Mouse (Mus musculus): ENCODE results near the gene Micall1. TPM values are rescaled to one million over a fixed set of nuclear protein-coding genes. Genes with fewer than 3 reads are reported as not detected.

The Micall1 gene
- 24.9 TPM for polyA plus RNA-seq (2017; shearing (Covaris generic))

GRCm38 (mm10) chr15:79108421-79109320, at the start of gene Micall1:
Gene Micall1, plus strand, starts transcription at chr15:79108898.

GRCm38 (mm10) chr15:79062376-79063159, 46.1 kb upstream of the Micall1 start, which contains the start of gene Ankrd54:
Gene Ankrd54, minus strand, starts transcription at chr15:79062893.

GRCm38 (mm10) chr15:79074913-79075532, 33.7 kb upstream of the Micall1 start, which contains the start of gene Eif3l:
Gene Eif3l, plus strand, starts transcription at chr15:79075179.

GRCm38 (mm10) chr15:79140866-79141565, 32.3 kb downstream of the Micall1 start, which contains the start of the genes Polr2f and 1700088E04Rik:
Gene Polr2f, plus strand, starts transcription at chr15:79141009.
Gene 1700088E04Rik, minus strand, starts transcription at chr15:79141253.

GRCm38 (mm10) chr15:79165140-79165539, 56.4 kb downstream of the Micall1 start, which contains the start of gene Sox10:
Gene Sox10, minus strand, starts transcription at chr15:79165240.

Other genes starting within 250 kb of the Micall1 start
- gene Gga1, start 231.7 kb upstream of the Micall1 start, polyA plus RNA-seq (2017; shearing (Covaris generic)) = 56.7 TPM
- 0.60 TPM for gene Gm49510, start 209.2 kb upstream of the Micall1 start, polyA plus RNA-seq (2017; shearing (Covaris generic))
- gene Sh3bp1, start 209.1 kb upstream of the Micall1 start, polyA plus RNA-seq (2017; shearing (Covaris generic)) = 221 TPM
- gene Pdxp, start 195.0 kb upstream of the Micall1 start, polyA plus RNA-seq (2017; shearing (Covaris generic)) = 1.4 TPM
- gene Lgals1, start 182.2 kb upstream of the Micall1 start, polyA plus RNA-seq (2017; shearing (Covaris generic)) = 729 TPM
- gene Nol12, start 174.0 kb upstream of the Micall1 start, polyA plus RNA-seq (2017; shearing (Covaris generic)) = 61.5 TPM
- 85.6 TPM for gene Triobp, start 161.2 kb upstream of the Micall1 start, polyA plus RNA-seq (2017; shearing (Covaris generic))
- gene H1f0, start 80.4 kb upstream of the Micall1 start, polyA plus RNA-seq (2017; shearing (Covaris generic)) = 54.6 TPM
- gene Galr3, start 67.0 kb upstream of the Micall1 start, polyA plus RNA-seq (2017; shearing (Covaris generic)) = not detected
- 8.9 TPM for gene Ankrd54, start 46.0 kb upstream of the Micall1 start, polyA plus RNA-seq (2017; shearing (Covaris generic))
- 185 TPM for gene Eif3l, start 33.7 kb upstream of the Micall1 start, polyA plus RNA-seq (2017; shearing (Covaris generic))
- 170 TPM for gene Polr2f, start 32.1 kb downstream of the Micall1 start, polyA plus RNA-seq (2017; shearing (Covaris generic))
- gene 1700088E04Rik, start 32.4 kb downstream of the Micall1 start, polyA plus RNA-seq (2017; shearing (Covaris generic)) = 2.3 TPM
- gene Sox10, start 56.3 kb downstream of the Micall1 start, polyA plus RNA-seq (2017; shearing (Covaris generic)) = not detected
- gene Pick1, start 120.3 kb downstream of the Micall1 start, polyA plus RNA-seq (2017; shearing (Covaris generic)) = 44.4 TPM
- not detected for gene Gm49486, start 120.5 kb downstream of the Micall1 start, polyA plus RNA-seq (2017; shearing (Covaris generic))
- gene Slc16a8, start 145.9 kb downstream of the Micall1 start, polyA plus RNA-seq (2017; shearing (Covaris generic)) = not detected
- gene Baiap2l2, start 176.6 kb downstream of the Micall1 start, polyA plus RNA-seq (2017; shearing (Covaris generic)) = not detected
- gene Pla2g6, start 219.5 kb downstream of the Micall1 start, polyA plus RNA-seq (2017; shearing (Covaris generic)) = 17.6 TPM
- 0.18 TPM for gene Maff, start 237.7 kb downstream of the Micall1 start, polyA plus RNA-seq (2017; shearing (Covaris generic))